Mouse (Mus musculus): ENCODE data around the gene Hist1h3g. TPM values are rescaled to one million over a fixed set of nuclear protein-coding genes. Genes with fewer than 3 reads are reported as not detected.
"Not testable (repeated sequence)": the region's sequence is repeated elsewhere in the genome, so short reads cannot be mapped to it uniquely, and the experiment has no call there.

Gene Hist1h3g
- total RNA-seq (2021), result 10 to 100 TPM; 22.0 to 28.6 TPM

DNA sequence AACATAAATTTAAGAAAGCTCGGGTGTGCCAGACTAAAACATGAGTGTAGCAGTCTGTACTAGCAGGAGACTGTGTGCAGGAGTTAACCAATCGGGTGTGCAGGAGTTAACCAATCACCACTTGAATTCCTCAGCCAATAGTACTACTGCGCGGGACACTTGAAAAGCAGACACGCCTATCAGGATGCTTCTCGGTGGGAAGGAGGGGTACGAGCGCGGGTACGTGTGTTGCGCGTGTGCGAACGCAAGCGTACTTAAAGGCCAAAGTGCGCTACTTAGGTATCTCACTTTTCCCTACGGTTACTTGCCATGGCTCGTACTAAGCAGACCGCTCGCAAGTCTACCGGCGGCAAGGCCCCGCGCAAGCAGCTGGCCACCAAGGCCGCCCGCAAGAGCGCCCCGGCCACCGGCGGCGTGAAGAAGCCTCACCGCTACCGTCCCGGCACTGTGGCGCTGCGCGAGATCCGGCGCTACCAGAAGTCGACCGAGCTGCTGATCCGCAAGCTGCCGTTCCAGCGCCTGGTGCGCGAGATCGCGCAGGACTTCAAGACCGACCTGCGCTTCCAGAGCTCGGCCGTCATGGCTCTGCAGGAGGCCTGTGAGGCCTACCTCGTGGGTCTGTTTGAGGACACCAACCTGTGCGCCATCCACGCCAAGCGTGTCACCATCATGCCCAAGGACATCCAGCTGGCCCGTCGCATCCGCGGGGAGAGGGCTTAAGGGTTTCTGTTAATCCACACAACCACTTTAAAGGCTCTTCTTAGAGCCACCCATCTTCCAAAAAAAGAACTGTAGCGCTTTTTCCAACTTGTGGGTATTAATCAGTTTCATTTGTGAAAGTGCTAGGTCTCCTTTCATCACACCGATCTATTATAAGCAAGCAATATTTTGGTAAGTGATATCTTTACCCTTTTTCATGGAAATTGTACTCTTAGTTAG lies at the start of gene Hist1h3g:
Hist1h3g (plus strand) TSS at position 286 of the 939 bp plus-strand sequence.
- DNase-seq, result peak; percentile 90
- intact Hi-C loops (cut with DNase I), result not testable (repeated sequence)

DNA sequence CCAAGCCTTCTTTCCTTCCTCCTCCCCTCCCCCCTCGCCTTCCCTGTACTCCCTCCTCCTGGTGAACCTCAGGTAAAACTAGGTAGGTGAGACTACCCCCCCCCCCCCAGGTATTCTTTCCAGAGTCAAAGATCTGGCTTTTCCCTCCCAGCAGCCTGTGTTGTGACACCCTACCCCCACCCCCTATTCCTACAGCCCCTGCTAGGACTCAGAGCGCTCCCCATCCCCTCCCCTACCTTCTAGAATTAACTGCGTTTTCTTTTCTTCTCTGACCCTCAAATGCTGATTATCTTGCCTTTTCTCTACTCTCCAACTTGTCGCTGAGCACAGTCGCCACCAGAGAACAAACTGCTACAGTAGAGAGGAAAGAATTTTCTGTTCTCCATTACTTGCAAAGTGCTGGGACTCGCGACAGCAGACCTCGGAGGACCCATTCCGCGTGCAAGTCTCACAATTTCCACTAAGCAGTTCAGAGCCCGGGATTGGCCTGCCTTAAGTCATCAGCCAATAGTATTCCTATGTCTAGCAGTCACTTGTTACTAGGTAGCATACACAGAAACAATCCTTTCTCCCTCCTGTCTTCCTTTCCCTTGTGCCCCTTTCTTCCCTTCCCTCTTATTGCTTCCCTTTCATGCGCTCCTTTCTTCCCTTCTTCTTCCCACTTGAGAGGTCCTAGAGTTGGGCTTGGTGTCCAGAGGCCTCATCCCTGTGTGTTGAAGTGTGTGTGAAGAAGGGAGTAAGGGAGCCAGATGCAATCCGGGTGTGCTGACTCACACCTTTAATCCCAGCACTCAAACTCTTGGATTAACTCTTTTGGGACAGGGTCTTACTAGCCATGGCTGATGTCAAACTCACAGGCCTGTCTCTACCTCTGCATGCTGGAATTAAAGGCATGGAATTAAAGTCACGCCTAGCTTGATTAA lies 46.6 kb upstream of the Hist1h3g start, which contains the start of gene Btn2a2:
Btn2a2 (minus strand) TSS at position 458 of the 923 bp plus-strand sequence.
- intact Hi-C loops (cut with DNase I), result no loop called here
- DNase-seq, result peak; percentile 60

DNA sequence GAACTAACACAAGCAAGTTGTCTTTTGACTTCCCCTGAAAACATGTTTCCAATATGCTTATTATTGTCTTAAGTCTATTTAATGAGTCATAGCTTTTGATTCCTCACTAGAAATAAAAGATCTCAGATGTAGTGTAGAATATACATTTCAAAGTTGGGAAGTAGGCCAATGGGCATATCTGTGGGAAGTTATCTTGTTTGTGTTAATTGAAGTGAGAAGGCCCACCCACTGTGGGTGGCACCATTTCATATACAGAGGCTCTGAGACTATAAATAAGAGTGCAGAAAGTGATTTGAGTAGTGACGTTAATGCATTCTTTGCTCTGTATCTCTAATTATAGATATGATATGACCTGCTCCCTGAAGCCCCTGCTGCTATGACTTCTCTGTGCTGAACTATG lies 44.4 kb upstream of the Hist1h3g start:
- intact Hi-C loops (cut with DNase I), result no loop called here
- DNase-seq, result no peak

DNA sequence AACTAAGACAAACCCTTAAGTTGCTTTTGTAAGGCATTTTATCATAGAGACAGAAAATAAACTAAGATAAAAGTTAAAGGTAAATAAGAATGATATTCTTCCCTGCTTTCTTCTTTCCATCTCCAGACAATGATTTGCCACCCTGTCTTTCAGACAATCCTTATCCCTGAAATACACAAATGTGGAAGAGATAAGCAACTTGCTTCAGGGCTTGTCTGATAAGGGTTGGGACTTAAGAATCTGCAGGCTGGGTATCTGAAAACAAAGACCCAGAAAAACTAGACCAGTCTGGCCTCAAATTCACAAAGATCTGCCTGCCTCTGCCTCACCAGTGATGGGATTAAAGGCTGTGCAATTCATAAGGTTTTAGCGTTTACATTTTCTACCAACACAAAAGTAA lies 44.0 kb upstream of the Hist1h3g start:
- no peak for DNase-seq
- intact Hi-C loops (cut with DNase I), result no loop called here

DNA sequence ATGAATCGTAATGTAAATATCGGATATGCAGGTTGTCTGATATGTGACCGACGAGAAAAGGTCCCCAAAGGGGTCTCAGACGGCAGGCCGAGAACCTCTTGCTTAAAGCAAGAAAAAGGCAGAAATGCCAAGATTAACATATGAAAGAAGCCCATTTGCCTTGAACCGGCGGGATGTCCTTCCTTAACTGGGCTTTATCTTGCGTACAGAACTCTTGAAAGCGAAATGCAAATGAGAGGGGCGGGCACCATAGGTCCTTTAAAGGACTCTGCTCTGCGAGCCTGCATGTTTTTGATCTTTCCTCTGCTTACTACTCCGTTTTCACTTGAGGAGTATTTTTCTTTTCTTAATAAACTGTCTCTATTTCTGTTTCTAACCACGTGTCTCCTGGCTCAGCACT lies 43.2 kb upstream of the Hist1h3g start:
- no peak for DNase-seq
- intact Hi-C loops (cut with DNase I), result no loop called here

DNA sequence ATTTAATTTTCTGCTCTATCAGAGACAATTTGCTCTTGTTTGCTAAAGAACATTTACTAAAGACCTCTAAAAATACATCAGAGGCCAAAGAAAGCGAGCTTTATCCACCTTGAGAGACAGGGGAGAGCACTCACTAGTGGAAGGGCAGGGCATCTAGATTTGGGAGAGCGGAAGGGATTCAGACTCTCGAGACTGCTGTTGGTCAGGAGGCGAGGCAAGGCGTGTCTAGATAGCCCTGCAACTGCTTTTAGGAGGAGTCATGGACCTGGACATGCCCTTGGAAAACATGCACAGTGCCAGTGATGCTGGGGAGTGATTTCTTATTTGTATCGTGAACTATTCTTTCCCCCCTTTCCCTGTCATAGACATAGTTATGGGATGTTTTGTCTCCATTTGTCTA lies 39.7 kb upstream of the Hist1h3g start:
- no peak for DNase-seq
- intact Hi-C loops (cut with DNase I), result loop anchor here (5.0 kb wide), 1 partner anchor 33 kb away; no protein-coding TSS in a partner anchor

DNA sequence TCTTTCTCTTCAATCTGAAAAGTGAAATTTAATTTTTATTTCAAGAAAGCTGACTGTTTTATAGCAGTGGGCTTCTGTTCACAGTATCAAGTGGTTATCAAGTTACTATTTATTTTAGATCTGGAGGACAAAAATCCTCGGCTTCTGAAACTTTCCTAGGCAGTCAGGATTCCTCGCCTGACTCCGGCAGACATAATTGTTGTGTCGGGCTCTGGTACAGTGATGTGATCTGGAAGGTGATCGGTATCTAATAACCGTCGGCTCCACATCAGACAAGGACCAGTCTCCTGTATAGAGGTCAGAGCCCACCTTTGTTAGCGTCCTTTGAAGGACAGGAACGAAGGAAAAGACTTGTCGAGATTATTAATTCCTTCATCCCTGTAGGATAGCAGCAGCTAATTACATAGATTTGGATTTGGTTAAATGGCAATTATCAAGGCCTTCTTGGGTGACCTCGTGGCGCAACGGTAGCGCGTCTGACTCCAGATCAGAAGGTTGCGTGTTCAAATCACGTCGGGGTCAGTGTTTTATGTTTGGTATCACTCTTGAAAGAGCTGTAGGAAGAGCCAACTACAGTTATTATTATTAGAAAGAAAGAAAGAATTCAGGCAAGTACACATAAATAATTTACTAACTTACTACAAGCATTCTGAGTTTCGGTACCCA lies 37.4 kb upstream of the Hist1h3g start:
- intact Hi-C loops (cut with DNase I), result loop anchor here (5.0 kb wide), 1 partner anchor 35 kb away; no protein-coding TSS in a partner anchor
- no peak for DNase-seq

DNA sequence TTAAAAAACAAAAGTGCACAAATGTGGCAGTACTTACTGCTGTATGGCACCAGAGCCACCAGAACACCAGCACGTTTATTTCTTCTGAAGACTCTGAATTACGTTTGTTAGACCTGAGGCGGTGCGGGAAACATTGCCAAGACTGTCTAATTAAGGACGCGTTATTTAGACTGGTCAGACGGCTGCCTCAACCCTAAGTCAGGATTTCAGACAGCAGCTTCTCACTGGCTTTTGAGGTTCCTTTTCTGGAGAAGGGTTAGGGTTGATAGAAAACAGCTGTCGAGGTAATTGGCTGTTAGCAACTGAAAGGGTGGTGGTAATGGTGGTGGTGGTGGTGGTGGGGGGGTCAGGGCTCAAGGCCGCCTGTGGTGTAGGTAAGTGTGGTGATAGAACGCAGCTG lies 36.6 kb upstream of the Hist1h3g start:
- no peak for DNase-seq
- intact Hi-C loops (cut with DNase I), result loop anchor here (5.0 kb wide), 1 partner anchor 36 kb away; no protein-coding TSS in a partner anchor

DNA sequence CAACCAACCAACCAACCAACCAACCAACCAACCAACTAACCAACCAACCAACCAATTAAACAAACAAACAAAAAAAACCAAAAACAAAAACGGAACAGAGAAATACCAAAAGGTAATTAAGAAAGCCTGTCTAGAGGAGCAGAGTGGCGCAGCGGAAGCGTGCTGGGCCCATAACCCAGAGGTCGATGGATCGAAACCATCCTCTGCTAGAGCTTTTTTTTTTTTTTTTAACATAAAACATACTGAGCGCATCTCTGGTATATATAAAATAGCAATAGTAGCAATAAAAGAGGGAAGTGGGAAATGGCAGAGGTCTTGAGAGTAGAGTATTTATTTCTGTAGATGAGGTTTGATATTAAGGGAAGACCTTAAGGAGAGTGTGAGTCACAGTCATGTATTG lies 35.3 kb upstream of the Hist1h3g start:
- intact Hi-C loops (cut with DNase I), result loop anchor here (5.0 to 10.0 kb wide), 2 partner anchors 38 to 195 kb away; no protein-coding TSS in a partner anchor
- DNase-seq, result no peak

DNA sequence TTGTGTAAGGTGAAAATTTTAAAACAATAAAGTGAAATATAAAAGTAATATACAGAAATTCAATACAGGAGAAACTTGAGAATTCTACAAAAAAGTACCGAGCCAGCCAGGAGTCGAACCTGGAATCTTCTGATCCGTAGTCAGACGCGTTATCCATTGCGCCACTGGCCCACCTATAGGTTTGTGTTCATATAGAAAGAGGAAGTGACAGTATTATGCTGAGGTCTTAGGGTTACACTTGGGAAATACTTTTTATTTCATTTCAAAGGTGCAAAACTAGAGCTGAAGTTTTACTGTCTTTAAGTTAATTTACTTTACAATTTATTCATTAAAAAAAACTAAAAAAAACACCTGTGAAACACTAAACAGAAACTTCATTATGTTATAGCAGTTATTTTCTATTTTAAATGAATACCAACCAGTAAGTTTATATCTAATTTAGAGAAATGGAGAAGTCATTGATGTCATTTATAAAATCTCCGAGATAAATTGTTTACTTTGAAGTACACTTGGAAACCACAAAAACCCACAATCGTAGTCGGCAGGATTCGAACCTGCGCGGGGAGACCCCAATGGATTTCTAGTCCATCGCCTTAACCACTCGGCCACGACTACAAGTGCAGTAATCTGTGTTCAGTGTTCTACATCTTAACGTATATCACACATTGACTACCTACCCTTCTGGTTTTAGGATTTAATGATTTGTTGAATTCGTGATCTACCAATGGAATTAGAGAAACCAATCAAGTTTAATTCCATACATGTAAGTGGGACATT lies 34.6 kb upstream of the Hist1h3g start:
- peak; percentile 46 for DNase-seq
- intact Hi-C loops (cut with DNase I), result loop anchor here (10.0 kb wide), 1 partner anchor 196 kb away; no protein-coding TSS in a partner anchor

DNA sequence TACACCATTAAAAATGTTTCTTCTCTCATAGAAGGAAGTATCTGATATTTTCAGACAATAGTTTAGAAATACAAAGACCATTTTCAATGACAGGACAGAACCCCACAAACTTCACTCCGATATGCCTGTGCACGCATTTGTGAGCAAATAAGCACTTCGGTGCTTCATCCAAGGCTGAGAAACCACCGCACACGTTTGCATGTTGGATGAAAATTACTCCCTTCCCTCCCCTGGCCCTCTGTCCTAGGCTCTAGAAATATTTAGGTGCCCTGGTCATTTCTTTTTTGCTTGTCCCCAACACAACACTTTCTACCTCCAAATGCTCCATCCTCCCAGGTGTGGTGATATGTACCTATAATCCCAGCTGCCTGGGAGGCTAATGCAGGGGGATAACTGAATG lies 33.7 kb upstream of the Hist1h3g start:
- intact Hi-C loops (cut with DNase I), result loop anchor here (10.0 kb wide), 1 partner anchor 197 kb away; no protein-coding TSS in a partner anchor

DNA sequence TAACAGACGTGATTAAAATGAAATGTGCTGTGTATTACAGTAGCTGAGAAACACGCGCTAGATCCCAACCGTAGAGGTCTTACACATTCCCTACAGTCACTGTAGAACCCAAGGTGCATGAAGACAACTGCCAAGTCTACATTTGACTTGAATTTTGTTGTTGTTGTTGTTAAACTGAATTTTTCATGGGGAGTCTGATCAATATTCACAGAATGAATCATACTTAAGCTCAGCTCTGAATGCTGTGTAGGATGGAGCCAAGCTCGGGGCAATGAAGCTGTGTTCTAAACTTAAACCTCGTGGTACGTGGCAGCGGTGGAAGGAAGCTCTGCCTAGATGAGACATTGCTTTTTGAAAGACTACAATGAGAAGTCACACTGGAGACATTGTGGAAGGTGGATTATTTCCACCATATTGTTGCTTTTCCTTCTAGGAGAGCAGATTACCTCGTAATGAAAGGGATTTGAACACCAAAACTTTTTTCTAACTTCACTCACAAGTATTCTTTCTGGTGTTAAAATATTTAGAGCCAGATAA lies 33.1 kb upstream of the Hist1h3g start:
- DNase-seq, result no peak
- intact Hi-C loops (cut with DNase I), result loop anchor here (10.0 kb wide), 1 partner anchor 197 kb away; no protein-coding TSS in a partner anchor

More for the DNA sequence above, 33.7 kb upstream of the Hist1h3g start:
- DNase-seq, result no peak

DNA sequence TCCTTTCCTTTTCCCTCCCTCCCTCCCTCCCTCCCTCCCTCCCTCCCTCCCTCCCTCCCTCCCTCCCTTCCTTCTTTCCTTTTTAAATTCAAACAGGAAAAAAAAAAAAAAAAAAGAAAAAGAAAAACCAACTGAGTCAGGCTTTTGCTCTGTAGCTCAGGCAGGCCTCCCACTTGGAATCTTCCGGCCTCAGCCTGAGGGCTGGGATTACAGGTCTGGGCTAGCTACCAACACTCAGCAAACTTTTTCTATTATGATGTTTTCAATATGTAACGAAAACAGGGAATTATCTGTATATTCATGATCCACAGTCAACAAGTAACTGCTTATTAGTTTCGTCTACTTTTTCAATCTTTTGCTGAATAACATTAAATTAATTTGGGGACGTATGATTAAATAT lies 32.3 kb upstream of the Hist1h3g start:
- intact Hi-C loops (cut with DNase I), result loop anchor here (10.0 kb wide), 1 partner anchor 198 kb away; no protein-coding TSS in a partner anchor
- DNase-seq, result no peak

DNA sequence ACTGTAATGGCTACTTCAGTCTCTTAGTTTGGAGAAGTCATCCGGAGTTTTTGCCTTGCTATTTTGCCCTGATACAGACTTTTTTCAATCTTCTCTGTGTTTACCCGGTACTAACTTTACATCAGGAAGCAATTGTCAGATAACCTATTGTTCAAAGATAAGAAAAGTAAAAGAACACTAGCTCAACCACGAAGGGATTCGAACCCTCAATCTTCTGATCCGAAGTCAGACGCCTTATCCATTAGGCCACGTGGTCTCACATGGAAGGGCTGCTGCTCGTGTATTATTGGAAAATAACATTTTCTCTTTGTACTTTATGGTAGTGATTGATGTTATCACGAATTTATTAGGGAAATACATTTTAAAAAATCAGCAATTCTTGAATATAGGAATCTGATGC lies 31.4 kb upstream of the Hist1h3g start:
- peak; percentile 31 for DNase-seq
- intact Hi-C loops (cut with DNase I), result loop anchor here (10.0 kb wide), 1 partner anchor 199 kb away; no protein-coding TSS in a partner anchor

DNA sequence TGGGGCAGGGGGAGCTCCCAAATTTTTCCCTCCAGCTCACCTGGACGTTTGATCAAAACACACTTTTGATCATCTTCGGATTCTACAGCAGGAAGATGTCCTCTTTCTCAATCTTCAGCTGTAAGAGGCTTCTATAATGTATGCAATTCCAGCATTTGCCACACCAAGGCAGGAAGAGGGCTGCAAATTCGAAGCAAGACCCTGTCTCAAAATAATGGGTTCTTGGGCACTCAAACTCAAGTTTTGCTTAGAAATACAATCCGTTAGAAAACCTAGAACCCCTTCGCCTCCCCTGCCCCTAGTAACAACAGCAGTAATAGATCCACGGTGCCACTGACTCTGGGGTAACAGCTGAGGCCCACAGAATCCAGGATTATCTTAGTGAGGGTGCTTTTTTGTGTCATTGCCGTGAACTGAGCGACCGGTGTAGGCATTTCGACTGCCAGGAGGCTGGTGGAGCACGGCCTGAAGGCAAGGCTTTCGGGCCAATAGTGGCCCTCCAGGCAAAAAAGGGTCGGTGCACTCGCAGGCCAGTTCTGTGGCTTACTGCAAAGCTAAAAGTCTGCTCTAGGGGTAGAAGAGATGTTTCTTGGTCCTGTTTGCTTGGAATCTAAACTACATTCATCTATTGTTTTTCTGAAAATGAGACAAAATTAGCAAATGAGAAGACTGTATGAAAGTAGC lies 29.4 kb upstream of the Hist1h3g start:
- no peak for DNase-seq
- intact Hi-C loops (cut with DNase I), result loop anchor here (10.0 kb wide), 1 partner anchor 201 kb away; no protein-coding TSS in a partner anchor

DNA sequence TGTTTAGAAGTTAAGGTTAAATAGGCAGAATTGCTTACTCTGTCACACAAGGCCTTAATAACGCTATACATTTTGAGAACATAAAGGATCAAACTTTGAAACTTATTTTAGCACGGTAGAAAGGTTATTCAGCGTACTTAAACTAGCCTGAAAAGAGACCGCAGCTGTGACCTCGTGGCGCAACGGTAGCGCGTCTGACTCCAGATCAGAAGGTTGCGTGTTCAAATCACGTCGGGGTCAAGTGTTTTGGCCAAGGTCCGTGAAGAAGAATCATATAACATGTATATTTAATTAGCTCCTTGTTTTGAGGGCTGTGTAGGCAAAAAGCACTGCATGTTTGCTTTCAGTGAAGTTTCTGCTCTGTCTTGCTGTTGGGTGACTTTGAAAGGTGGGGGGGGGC lies 28.9 kb upstream of the Hist1h3g start:
- no peak for DNase-seq
- intact Hi-C loops (cut with DNase I), result loop anchor here (10.0 kb wide), 1 partner anchor 202 kb away; no protein-coding TSS in a partner anchor

DNA sequence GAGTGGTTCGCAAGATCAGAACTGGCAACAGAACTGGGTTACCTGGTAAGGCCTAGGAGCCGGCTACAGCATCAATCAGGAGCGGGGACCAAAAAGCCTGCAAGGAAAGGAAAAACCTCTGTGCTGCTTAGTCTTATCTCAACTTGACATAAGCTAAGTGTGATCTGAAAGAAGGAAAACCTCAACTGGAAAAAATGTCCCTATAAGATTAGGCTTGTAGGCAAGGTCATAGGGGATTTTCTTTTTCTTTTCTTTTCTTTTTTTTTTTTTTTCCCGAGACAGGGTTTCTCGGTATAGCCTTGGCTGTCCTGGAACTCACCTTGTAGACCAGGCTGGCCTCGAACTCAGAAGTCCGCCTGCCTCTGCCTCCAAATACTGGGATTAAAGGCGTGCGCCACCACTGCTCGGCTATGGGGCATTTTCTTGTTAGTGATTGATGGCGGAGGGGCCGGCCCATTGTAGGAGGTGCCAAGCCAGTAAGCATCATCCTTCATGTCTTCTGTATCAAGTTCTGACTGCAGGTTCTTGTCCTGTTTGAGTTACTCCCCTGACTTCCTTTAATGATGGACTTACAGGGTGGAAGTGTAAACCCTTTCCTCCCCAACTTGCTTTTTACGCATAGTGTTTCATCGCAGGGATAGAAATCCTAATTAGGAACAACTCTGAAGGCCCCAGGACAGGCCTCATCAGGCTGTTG lies 28.3 kb upstream of the Hist1h3g start:
- no peak for DNase-seq
- intact Hi-C loops (cut with DNase I), result loop anchor here (10.0 kb wide), 1 partner anchor 202 kb away; no protein-coding TSS in a partner anchor
